Comparison of ENCODE assay signal across 24 mouse cellular contexts in the genomic region with DNA sequence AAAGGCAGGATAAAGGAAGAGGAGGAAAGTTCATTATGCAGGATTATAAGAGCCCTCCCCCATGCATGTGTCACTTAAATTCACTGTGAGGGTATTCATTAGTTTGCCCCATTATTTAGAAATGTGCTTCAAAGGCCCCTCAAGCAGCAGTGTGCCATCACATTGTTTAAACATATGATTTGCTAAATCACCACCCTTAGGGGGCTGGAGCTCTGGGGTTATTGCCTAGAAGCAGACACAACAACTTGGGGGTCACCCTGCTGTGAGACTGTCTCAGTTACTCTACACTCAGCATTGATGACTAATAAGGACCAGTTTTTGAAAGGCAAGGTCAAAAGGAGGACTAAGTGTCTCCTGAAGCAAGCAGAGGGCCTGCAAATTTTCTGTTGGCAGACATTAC.
DNase-seq lines count a peak whose midpoint lies in the region; ATAC-seq lines count a peak whose summit lies in the region.
"Had no signal": no experiment of that assay in that cellular context is flagged by ENCODE, and none has a peak within 500 bp of the region (broad histone marks: within the 10 kb centered on the region; RNA-seq: fewer than 3 reads in every experiment).

No protein-coding gene starts in this region.

- H3K9me3 ChIP-seq in hindbrain, embryonic 10.5 days, result no peaks in the 10 kb centered on the region
- H3K9me3 ChIP-seq in hindbrain, embryonic 12.5 days (replicated peaks), result no peaks in the 10 kb centered on the region
- H3K9me3 ChIP-seq in forebrain, embryonic 12.5 days, result no peaks in the 10 kb centered on the region
- H3K9me3 ChIP-seq: G1E; intestine, embryonic 15.5 days had no signal

- H3K4me3 ChIP-seq in hindbrain, embryonic 10.5 days, result no peak overlapping the region
- no peak overlapping the region for H3K4me3 ChIP-seq in hindbrain, embryonic 12.5 days
- H3K4me3 ChIP-seq in forebrain, embryonic 12.5 days (replicated peaks), result no peak overlapping the region
- H3K4me3 ChIP-seq: intestine, embryonic 15.5 days had no signal

- H3K4me2 ChIP-seq in hindbrain, embryonic 12.5 days (replicated peaks), result no peak overlapping the region
- no peak overlapping the region for H3K4me2 ChIP-seq in forebrain, embryonic 12.5 days
- H3K4me2 ChIP-seq: intestine, embryonic 15.5 days; liver, embryonic 11.5 days had no signal

- H3K4me1 ChIP-seq in hindbrain, embryonic 10.5 days (replicated peaks), result peaks cover 16% of the 10 kb centered on the region
- peaks cover 4% of the 10 kb centered on the region; the same call in 1 of the 2 replicates for H3K4me1 ChIP-seq in hindbrain, embryonic 12.5 days
- H3K4me1 ChIP-seq in forebrain, embryonic 12.5 days, result peaks cover 16% of the 10 kb centered on the region
- H3K4me1 ChIP-seq: intestine, embryonic 15.5 days had no signal

- H3K27ac ChIP-seq in hindbrain, embryonic 10.5 days, result no peak overlapping the region
- no peak overlapping the region for H3K27ac ChIP-seq in hindbrain, embryonic 12.5 days
- no peak overlapping the region for H3K27ac ChIP-seq in forebrain, embryonic 12.5 days
- H3K27ac ChIP-seq: intestine, embryonic 15.5 days had no signal

- H3K27me3 ChIP-seq in hindbrain, embryonic 10.5 days (ENCODE audit: insufficient read depth, poor library complexity, severe bottlenecking), result peaks cover 20% of the 10 kb centered on the region
- no peaks in the 10 kb centered on the region for H3K27me3 ChIP-seq in hindbrain, embryonic 12.5 days
- no peaks in the 10 kb centered on the region for H3K27me3 ChIP-seq in forebrain, embryonic 12.5 days
- H3K27me3 ChIP-seq: CH12.LX; intestine, embryonic 15.5 days had no signal

- no peak overlapping the region for H3K9ac ChIP-seq in hindbrain, embryonic 12.5 days
- no peak overlapping the region for H3K9ac ChIP-seq in forebrain, embryonic 12.5 days
- H3K9ac ChIP-seq: intestine, embryonic 15.5 days; liver, postnatal 0 days had no signal

- no peak for ATAC-seq in hindbrain, embryonic 12.5 days (ENCODE audit: low FRiP score)
- peak; percentile 63; the same call in 1 of the 2 replicates for ATAC-seq in forebrain, embryonic 12.5 days (ENCODE audit: low FRiP score)
- ATAC-seq: hindbrain, embryonic 16.5 days; intestine, embryonic 15.5 days; liver, postnatal 0 days; Patski had no signal

- DNase-seq in hindbrain, embryonic 10.5 days (ENCODE audit: low spot score), result peak; percentile 32
- DNase-seq in retina, embryonic 14.5 days (ENCODE audit: low spot score), result peak; percentile 23
- no peak for DNase-seq in retina, postnatal 1 day
- DNase-seq in adrenal gland, postnatal 10 days, result no peak
- no peak for DNase-seq in adrenal gland, postnatal 4 days (ENCODE audit: low spot score in 2 of 2)
- DNase-seq: adrenal gland, adult 2 months; B cell, adult 2 months; cerebellum, adult 9-10 months; gastrocnemius, postnatal 10 days; kidney, adult 8-10 months; kidney, postnatal 10 days; layer of hippocampus, postnatal 36 days; liver, postnatal 0 days; lung, postnatal 10 days; right cerebral cortex, postnatal 25 days; spleen, adult 18-20 months had no signal

- no peaks in the 10 kb centered on the region for H3K36me3 ChIP-seq in hindbrain, embryonic 10.5 days
- H3K36me3 ChIP-seq in hindbrain, embryonic 12.5 days, result no peaks in the 10 kb centered on the region
- H3K36me3 ChIP-seq in forebrain, embryonic 12.5 days (replicated peaks), result no peaks in the 10 kb centered on the region
- H3K36me3 ChIP-seq: G1E; intestine, embryonic 15.5 days had no signal

Comparison
In these comparisons a context has a peak if more than half of its experiments do, and no peak if none do; other contexts are left out.
1. DNase-seq: peak in hindbrain, embryonic 10.5 days (single experiment) and retina, embryonic 14.5 days (single experiment); none in retina, postnatal 1 day (single experiment), adrenal gland, postnatal 10 days (single experiment) and adrenal gland, postnatal 4 days (0 of 2).